Mouse (Mus musculus): ENCODE measurements around the gene Gm11099. TPM values are rescaled to one million over a fixed set of nuclear protein-coding genes. Genes with fewer than 3 reads are reported as not detected.

Gene Gm11099
- not detected for polyA plus RNA-seq (2015; fragmentation: Illumina TruSeq; extraction: RNeasy Lipid Tissue Mini Kit (QIAGEN cat#74804); ENCODE audit: insufficient read depth, low replicate concordance)

DNA sequence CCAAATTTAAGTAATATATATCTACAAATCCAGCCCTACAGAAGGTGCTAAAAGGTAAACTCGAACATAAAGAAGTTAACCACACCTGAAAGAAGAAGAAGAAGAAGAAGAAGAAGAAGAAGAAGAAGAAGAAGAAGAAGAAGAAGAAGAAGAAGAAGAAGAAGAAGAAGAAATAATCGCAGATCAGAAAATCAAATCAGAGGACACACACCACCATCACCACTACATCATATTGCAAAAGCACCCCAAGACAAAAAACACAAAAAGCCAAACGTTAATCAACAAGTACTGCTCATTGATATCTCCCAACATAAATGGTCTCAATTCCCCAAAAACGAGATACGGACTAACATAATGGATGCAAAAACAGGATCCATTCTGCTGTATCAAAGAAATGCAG lies at the start of gene Gm11099:
Gene Gm11099, plus strand, starts transcription at position 301 of the 400 bp plus-strand sequence.

Measured in spleen, adult 10 weeks (tissue).